Mouse (Mus musculus) forebrain, embryonic 13.5 days (tissue): ENCODE measurements at regions not wholly inside any gene's neighbourhood (a gene's known extent, or its start where the extent isn't known, plus 50 kb on each side); places are given as distances from the start of the nearest gene placed in this dataset.

Source experiments
- ATAC-seq: fragments of 200-750 bp; cut with Nextera tagmentation; 2 replicates; pipeline ENCODE4 v1.8.0; 2017
- H3K27ac ChIP-seq: fragments of 300-500 bp; sonication (generic); 2 replicates; pipeline ENCODE4 v1.5.1; 2015; ENCODE audit warnings: inconsistent platforms, mild to moderate bottlenecking, moderate library complexity
- H3K27me3 ChIP-seq: fragments of 300-500 bp; sonication (generic); 2 replicates; pipeline ENCODE4 v1.6.1; 2015; ENCODE audit warnings: mild to moderate bottlenecking, inconsistent platforms
- H3K36me3 ChIP-seq: fragments of 300-500 bp; sonication (generic); 2 replicates; pipeline ENCODE4 v1.6.1; 2015; ENCODE audit warnings: mild to moderate bottlenecking, inconsistent platforms; ENCODE audit not compliant: poor library complexity, severe bottlenecking
- H3K4me1 ChIP-seq: fragments of 300-500 bp; sonication (generic); 2 replicates; pipeline ENCODE4 v1.6.1; 2015; ENCODE audit warnings: inconsistent platforms
- H3K4me2 ChIP-seq: fragments of 300-500 bp; sonication (generic); 2 replicates; pipeline ENCODE4 v1.6.1; 2015; ENCODE audit warnings: inconsistent platforms, mild to moderate bottlenecking, moderate library complexity
- H3K4me3 ChIP-seq: fragments of 300-500 bp; sonication (generic); 2 replicates; pipeline ENCODE4 v1.5.1; 2015; ENCODE audit warnings: mild to moderate bottlenecking, inconsistent platforms
- H3K9ac ChIP-seq: fragments of 300-500 bp; sonication (generic); 2 replicates; pipeline ENCODE4 v1.6.1; 2015; ENCODE audit warnings: mild to moderate bottlenecking, inconsistent platforms
- H3K9me3 ChIP-seq: fragments of 300-500 bp; sonication (generic); replicated peaks from 2 replicates; pipeline ENCODE4 v1.6.1; 2016; ENCODE audit warnings: inconsistent platforms
- WGBS: fragments of 180-500 bp; shearing (Covaris S2); methylation state at CpG from one replicate; pipeline ENCODE4 v1.1.7; 2015; 5-methylcytosine and 5-hydroxymethylcytosine counted together

DNA sequence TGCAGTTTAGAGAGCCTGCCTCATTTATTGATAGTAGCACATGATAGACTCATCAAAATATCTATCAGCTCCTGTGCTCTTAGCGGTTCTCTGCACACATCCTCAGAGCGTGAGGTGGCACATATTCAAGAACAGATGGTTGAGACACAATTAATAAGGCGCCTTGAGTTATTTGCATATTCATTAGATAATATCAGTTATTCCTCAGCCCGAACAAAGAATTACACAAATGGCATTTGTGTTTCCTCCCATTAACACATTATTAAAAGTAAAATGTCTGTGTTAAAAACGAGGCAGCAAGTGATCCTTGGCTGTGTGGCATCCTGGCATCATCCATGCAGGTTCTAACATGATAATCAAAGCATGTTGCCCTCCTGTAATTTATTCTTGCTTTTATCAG lies 243.0 kb downstream of the Dcdc2c start:
- Histone ChIP-seq H3K4me2 (no peak overlapping the region), H3K27ac (0 out of 2 replicates have a peak overlapping the region, but pooled peaks have one; percentile 2), H3K9ac (no peak overlapping the region), H3K4me1 (0 out of 2 replicates have a peak, but pooled peaks cover 4% of the 10 kb centered on the region), H3K4me3 (no peak overlapping the region), H3K36me3 (no peaks in the 10 kb centered on the region), H3K27me3 (no peaks in the 10 kb centered on the region), H3K9me3 (no peaks in the 10 kb centered on the region)
- WGBS, result 39% methylated on average over 5 of the region's 5 CpGs
- ATAC-seq, result peak; percentile 88

GRCm38 (mm10) chr12:28302038-28302581 lies 250.1 kb downstream of the Dcdc2c start:
- no peak overlapping the region for H3K9ac ChIP-seq
- H3K27ac ChIP-seq, result no peak overlapping the region
- H3K27me3 ChIP-seq, result no peaks in the 10 kb centered on the region
- no peaks in the 10 kb centered on the region for H3K4me1 ChIP-seq
- no peak overlapping the region for H3K4me2 ChIP-seq
- no peaks in the 10 kb centered on the region for H3K9me3 ChIP-seq
- no peaks in the 10 kb centered on the region for H3K36me3 ChIP-seq
- 32% methylated on average over 2 of the region's 2 CpGs for WGBS
- ATAC-seq, result no peak
- H3K4me3 ChIP-seq, result no peak overlapping the region

DNA sequence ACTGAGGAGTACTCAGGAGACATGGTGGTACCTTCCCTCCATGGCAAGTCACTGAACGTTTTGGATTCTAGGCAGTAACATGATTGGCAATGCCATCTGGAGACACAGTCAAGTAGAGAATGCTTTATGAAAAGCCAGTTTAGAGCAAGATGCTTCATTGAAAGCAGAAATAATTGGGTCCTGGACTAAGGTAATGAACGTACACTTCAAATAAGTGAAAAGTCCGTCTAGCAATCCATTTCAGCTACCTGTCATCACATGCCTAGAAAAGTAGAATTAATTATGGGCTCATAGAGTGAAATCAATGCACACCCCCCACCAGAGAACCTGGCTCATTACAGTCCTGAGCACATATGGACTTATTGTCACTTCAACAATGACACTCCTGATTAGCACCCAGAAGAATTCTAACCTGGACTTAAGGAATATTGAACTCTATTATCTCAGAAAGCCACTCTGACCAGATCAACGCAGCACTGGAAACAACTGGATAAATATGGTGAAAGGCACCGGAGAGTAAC lies 263.8 kb downstream of the Dcdc2c start:
- Histone ChIP-seq H3K9ac (no peak overlapping the region), H3K9me3 (no peaks in the 10 kb centered on the region), H3K4me3 (no peak overlapping the region), H3K36me3 (no peaks in the 10 kb centered on the region), H3K27me3 (no peaks in the 10 kb centered on the region), H3K27ac (no peak overlapping the region), H3K4me2 (no peak overlapping the region), H3K4me1 (no peaks in the 10 kb centered on the region)
- 0 out of 2 replicates have a peak, but pooled peaks have one; percentile 24 for ATAC-seq
- 58% methylated on average over 5 of the region's 5 CpGs for WGBS

GRCm38 (mm10) chr12:28255524-28255923 lies 296.7 kb downstream of the Dcdc2c start:
- no peak for ATAC-seq

DNA sequence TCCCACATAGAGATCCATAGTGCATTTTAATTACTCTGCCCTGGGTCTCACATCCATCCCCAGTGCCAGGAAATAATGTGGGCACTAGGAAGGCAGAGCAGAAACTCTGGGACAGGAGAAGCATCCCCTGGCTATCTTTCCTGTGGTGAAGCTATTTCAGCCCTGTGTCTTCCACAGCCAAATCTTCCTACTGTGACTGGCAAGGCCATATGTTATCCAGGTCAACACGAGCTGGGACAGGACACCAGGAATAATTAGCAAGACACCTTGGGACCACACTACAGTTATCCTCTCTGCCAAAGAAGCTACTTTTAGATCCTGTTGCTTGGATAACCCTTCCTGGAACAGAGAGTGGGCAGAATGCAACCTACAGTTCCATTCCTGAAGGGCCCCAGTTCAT lies 301.7 kb downstream of the Dcdc2c start:
- H3K9me3 ChIP-seq, result no peaks in the 10 kb centered on the region
- no peak overlapping the region for H3K4me2 ChIP-seq
- no peak for ATAC-seq
- 81% methylated on average over 1 of the region's 1 CpGs for WGBS
- H3K4me1 ChIP-seq, result no peaks in the 10 kb centered on the region
- H3K36me3 ChIP-seq, result no peaks in the 10 kb centered on the region
- H3K27ac ChIP-seq, result no peak overlapping the region
- H3K27me3 ChIP-seq, result no peaks in the 10 kb centered on the region
- no peak overlapping the region for H3K9ac ChIP-seq
- no peak overlapping the region for H3K4me3 ChIP-seq

More at GRCm38 (mm10) chr12:28255524-28255923, 296.7 kb downstream of the Dcdc2c start:
- Histone ChIP-seq H3K4me2 (no peak overlapping the region), H3K27ac (no peak overlapping the region), H3K9me3 (no peaks in the 10 kb centered on the region), H3K27me3 (no peaks in the 10 kb centered on the region), H3K36me3 (no peaks in the 10 kb centered on the region), H3K4me1 (no peaks in the 10 kb centered on the region), H3K4me3 (no peak overlapping the region), H3K9ac (no peak overlapping the region)
- WGBS, result 49% methylated on average over 3 of the region's 3 CpGs

- no peak overlapping the region for H3K27ac ChIP-seq
- no peak for ATAC-seq
- no peaks in the 10 kb centered on the region for H3K27me3 ChIP-seq
- H3K9me3 ChIP-seq, result no peaks in the 10 kb centered on the region
- H3K4me1 ChIP-seq, result no peaks in the 10 kb centered on the region
- 59% methylated on average over 3 of the region's 3 CpGs for WGBS
- H3K9ac ChIP-seq, result no peak overlapping the region
- no peak overlapping the region for H3K4me2 ChIP-seq
- no peak overlapping the region for H3K4me3 ChIP-seq
- no peaks in the 10 kb centered on the region for H3K36me3 ChIP-seq
Observed at GRCm38 (mm10) chr12:28248749-28249148, 303.4 kb downstream of the Dcdc2c start.

DNA sequence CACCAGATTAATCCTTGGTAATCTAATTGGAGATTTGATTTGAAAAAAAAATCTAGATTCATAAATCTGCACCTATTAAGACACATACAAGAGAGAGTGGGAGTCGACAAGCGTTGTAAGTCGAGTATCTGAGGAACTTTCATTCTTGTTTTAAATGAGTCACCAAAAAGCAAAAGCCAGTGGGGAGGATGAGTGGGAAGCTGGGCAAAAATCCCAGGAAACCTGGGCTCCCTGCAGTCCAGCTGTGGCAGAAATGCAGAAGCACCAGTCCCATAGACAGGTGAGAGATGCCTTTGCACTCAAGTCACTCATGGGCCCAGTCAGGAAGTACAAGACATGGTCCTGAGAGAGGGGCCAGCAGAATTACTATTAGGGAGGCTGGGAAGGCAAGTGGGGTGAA lies 303.9 kb downstream of the Dcdc2c start:
- ATAC-seq, result no peak
- no peak overlapping the region for H3K27ac ChIP-seq
- H3K4me2 ChIP-seq, result no peak overlapping the region
- H3K4me1 ChIP-seq, result no peaks in the 10 kb centered on the region
- WGBS, result 90% methylated on average over 3 of the region's 3 CpGs
- no peak overlapping the region for H3K4me3 ChIP-seq
- no peak overlapping the region for H3K9ac ChIP-seq
- H3K9me3 ChIP-seq, result no peaks in the 10 kb centered on the region
- H3K36me3 ChIP-seq, result no peaks in the 10 kb centered on the region
- no peaks in the 10 kb centered on the region for H3K27me3 ChIP-seq

DNA sequence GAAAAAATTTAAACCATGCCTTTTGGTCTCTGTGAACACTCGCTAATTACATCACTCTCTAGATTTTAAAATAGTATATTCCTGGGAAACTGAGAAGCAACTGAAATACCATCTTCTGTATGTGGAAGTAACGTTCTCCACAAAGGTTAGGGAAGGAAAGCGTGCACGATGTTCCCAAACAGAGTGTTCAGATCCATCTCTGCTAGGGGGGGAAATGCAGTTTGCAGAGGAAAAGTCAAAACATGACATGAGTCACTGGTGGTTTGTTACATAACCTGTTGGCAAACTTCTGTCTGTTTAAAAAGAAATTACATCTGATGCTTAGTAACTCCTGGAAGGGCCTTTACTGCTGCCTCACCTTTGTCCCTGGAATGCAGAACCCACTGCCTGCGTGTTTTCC lies 314.2 kb downstream of the Dcdc2c start:
- WGBS, result 86% methylated on average over 5 of the region's 5 CpGs
- Histone ChIP-seq H3K27ac (no peak overlapping the region), H3K4me3 (no peak overlapping the region), H3K27me3 (no peaks in the 10 kb centered on the region), H3K9me3 (no peaks in the 10 kb centered on the region), H3K36me3 (no peaks in the 10 kb centered on the region), H3K4me1 (no peaks in the 10 kb centered on the region; the same call in 1 of the 2 replicates), H3K4me2 (no peak overlapping the region), H3K9ac (no peak overlapping the region)
- no peak for ATAC-seq

DNA sequence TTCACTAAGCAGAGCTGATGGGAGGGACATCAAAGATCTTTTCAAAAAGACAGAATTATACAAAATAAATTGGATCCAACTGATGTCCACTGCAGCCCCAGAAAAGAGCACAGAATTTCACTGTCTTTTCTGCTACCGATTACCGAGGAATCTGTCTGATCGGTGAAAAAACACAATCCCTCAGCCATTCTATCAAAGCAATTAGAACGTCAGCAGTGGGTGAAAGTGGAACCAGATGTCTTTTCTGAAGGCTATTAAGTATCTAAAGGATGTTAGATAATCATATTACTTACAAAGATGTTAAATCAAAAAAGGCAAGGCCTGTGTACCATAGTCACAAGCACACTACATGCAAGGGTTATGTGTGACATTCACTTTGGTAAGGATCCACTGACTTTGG lies 315.2 kb downstream of the Dcdc2c start:
- Histone ChIP-seq H3K36me3 (no peaks in the 10 kb centered on the region), H3K9ac (no peak overlapping the region), H3K9me3 (no peaks in the 10 kb centered on the region), H3K4me1 (no peaks in the 10 kb centered on the region; the same call in 1 of the 2 replicates), H3K27ac (no peak overlapping the region), H3K4me2 (no peak overlapping the region), H3K27me3 (no peaks in the 10 kb centered on the region), H3K4me3 (no peak overlapping the region)
- no peak for ATAC-seq
- 48% methylated on average over 4 of the region's 4 CpGs for WGBS

- Histone ChIP-seq H3K9ac (no peak overlapping the region), H3K4me1 (no peaks in the 10 kb centered on the region), H3K27me3 (no peaks in the 10 kb centered on the region), H3K36me3 (no peaks in the 10 kb centered on the region), H3K4me2 (no peak overlapping the region), H3K4me3 (no peak overlapping the region), H3K9me3 (no peaks in the 10 kb centered on the region), H3K27ac (no peak overlapping the region)
- 73% methylated on average over 1 of the region's 1 CpGs for WGBS
- ATAC-seq, result no peak
Observed at GRCm38 (mm10) chr12:28202847-28203246, 349.4 kb downstream of the Dcdc2c start.

DNA sequence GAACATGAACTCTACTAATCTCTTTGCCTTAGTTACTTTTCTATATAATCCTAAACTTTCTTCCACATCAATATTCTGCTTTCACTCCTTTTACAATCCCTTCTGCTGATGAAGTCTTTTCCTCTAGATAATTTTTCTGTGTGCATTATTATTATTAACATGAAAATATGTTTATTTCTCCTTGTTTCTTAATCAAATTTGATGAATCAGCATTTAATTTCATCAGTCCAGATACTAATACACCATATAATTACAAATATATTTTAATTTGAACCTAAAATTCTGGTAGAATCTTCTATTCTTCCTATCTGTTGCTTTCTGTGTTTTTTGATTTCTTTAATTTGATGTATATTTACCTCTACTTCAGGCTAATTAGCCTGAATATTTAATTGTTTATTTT lies 365.5 kb downstream of the Dcdc2c start:
- Histone ChIP-seq H3K9me3 (peaks cover 9% of the 10 kb centered on the region; the same call in 1 of the 2 replicates), H3K4me3 (no peak overlapping the region)

DNA sequence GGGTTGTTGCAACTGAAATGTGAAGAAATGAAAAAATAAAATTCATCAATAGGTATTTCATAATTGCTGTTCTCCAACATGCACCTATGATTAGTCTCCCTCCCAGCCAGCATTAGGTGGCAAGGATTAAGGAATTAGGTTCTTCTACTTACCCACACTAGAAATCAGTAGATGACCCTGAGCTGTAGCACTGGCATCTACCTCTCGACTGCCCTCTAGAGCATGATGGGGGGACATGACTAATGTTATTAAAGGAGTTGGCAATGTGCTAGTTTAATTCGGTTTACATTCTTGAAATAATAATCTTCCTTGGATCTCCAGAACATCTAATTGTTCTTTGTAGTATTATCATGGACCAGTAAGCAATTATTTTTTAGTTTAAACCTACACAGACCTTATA lies 370.9 kb downstream of the Dcdc2c start:
- no peak overlapping the region for H3K27ac ChIP-seq
- 68% methylated on average over 2 of the region's 2 CpGs for WGBS
- no peaks in the 10 kb centered on the region for H3K27me3 ChIP-seq
- H3K4me1 ChIP-seq, result no peaks in the 10 kb centered on the region
- H3K36me3 ChIP-seq, result no peaks in the 10 kb centered on the region
- no peak for ATAC-seq
- no peaks in the 10 kb centered on the region for H3K9me3 ChIP-seq
- H3K4me2 ChIP-seq, result no peak overlapping the region
- no peak overlapping the region for H3K4me3 ChIP-seq
- H3K9ac ChIP-seq, result no peak overlapping the region

More for the DNA sequence above, 365.5 kb downstream of the Dcdc2c start:
- H3K9ac ChIP-seq, result no peak overlapping the region
- H3K27ac ChIP-seq, result no peak overlapping the region
- no peaks in the 10 kb centered on the region for H3K36me3 ChIP-seq
- H3K27me3 ChIP-seq, result no peaks in the 10 kb centered on the region
- no peaks in the 10 kb centered on the region for H3K4me1 ChIP-seq
- no peak overlapping the region for H3K4me2 ChIP-seq
- ATAC-seq, result no peak

DNA sequence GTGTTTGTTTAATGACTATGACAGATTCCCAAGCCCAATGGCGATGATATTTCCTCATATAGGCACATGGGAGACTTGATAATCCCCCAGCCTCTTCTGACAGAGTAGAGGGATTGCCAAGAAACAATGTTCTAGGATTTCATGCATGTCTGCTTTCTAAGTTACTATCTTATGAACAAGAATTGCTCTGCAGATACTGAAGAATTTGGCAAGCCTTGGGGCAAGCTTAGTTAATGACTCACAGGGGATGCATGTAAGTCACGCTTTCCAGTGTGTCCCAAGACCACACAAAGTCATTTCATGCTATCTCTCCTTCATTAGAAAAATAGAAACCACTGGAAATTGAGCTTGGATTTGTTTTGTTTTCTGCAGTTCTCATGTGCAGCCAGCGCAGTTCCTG lies 376.2 kb downstream of the Dcdc2c start:
- Histone ChIP-seq H3K36me3 (no peaks in the 10 kb centered on the region), H3K9ac (no peak overlapping the region), H3K27ac (no peak overlapping the region), H3K4me3 (no peak overlapping the region), H3K9me3 (no peaks in the 10 kb centered on the region), H3K27me3 (no peaks in the 10 kb centered on the region), H3K4me2 (no peak overlapping the region), H3K4me1 (no peaks in the 10 kb centered on the region)
- no peak for ATAC-seq
- 70% methylated on average over 3 of the region's 3 CpGs for WGBS
